Mouse (Mus musculus) erythroblast, embryonic 14.5 days (primary cell): Measurements from ENCODE around the gene Ncmap.

Experiments
- GATA1 ChIP-seq: IDR thresholded peaks from 2 replicates; pipeline ENCODE4 v1.6.1; 2012; ENCODE audit warnings: low read length, inconsistent platforms, mixed read lengths
- TAL1 ChIP-seq: IDR thresholded peaks from 3 replicates; pipeline ENCODE4 v1.6.1; 2012; ENCODE audit warnings: low read length, inconsistent platforms, mixed read lengths

GRCm38 (mm10) chr4:135442473-135442872 lies 44.4 kb upstream of the Ncmap start:
- no peak for TF ChIP-seq GATA1
- no peak for TF ChIP-seq TAL1
